Comparison of ENCODE assay signal across 8 mouse cellular contexts in genomic region chr11:95117030-95117429, GRCm38 (mm10). TPM values are rescaled to one million over a fixed set of nuclear protein-coding genes. Genes with fewer than 3 reads are reported as not detected.
DNase-seq lines count a peak whose midpoint lies in the region; ATAC-seq lines count a peak whose summit lies in the region.

No protein-coding gene starts in this region.

- no peak overlapping the region for H3K4me2 ChIP-seq in forebrain, embryonic 14.5 days (ENCODE audit: low read length)
- H3K4me2 ChIP-seq in hindbrain, embryonic 11.5 days (replicated peaks; ENCODE audit: low read depth, low read length), result no peak overlapping the region

- no peak overlapping the region for H3K4me3 ChIP-seq in forebrain, embryonic 14.5 days (ENCODE audit: low read depth, low read length)
- H3K4me3 ChIP-seq in hindbrain, embryonic 11.5 days (ENCODE audit: low read depth, low read length), result no peak overlapping the region

- peak; percentile 92 for DNase-seq in NIH3T3 (ENCODE audit: low read depth)
- peak; percentile 60 for DNase-seq in c-Kit-positive CD71-positive TER-119-positive erythroid progenitor cells, embryonic 14.5 days (ENCODE audit: low spot score)
- peak; percentile 92 for DNase-seq in forebrain, embryonic 14.5 days (ENCODE audit: low spot score)
- DNase-seq in hindbrain, embryonic 11.5 days (ENCODE audit: low spot score), result peak; percentile 86
- peak; percentile 58 for DNase-seq in layer of hippocampus, adult 9-11 months
- peak; percentile 78 for DNase-seq in lung, postnatal 10 days
- peak; percentile 71 for DNase-seq in right cerebral cortex, adult 18-20 months

- H3K27ac ChIP-seq in forebrain, embryonic 14.5 days (ENCODE audit: low read depth, low read length), result no peak overlapping the region
- no peak overlapping the region for H3K27ac ChIP-seq in hindbrain, embryonic 11.5 days (ENCODE audit: low read depth, low read length)

- H3K36me3 ChIP-seq in forebrain, embryonic 14.5 days (ENCODE audit: control insufficient read depth, insufficient read depth, low read length), result no peaks in the 10 kb centered on the region
- no peaks in the 10 kb centered on the region for H3K36me3 ChIP-seq in hindbrain, embryonic 11.5 days (ENCODE audit: control insufficient read depth, insufficient read depth, low read length)

- H3K9me3 ChIP-seq in forebrain, embryonic 14.5 days (replicated peaks; ENCODE audit: control insufficient read depth, low read length), result no peaks in the 10 kb centered on the region
- H3K9me3 ChIP-seq in hindbrain, embryonic 11.5 days (ENCODE audit: control insufficient read depth, low read length), result no peaks in the 10 kb centered on the region

- H3K27me3 ChIP-seq in forebrain, embryonic 14.5 days (replicated peaks; ENCODE audit: control insufficient read depth, insufficient read depth, low read length), result peaks cover 42% of the 10 kb centered on the region
- H3K27me3 ChIP-seq in hindbrain, embryonic 11.5 days (ENCODE audit: control insufficient read depth, insufficient read depth, low read length), result peaks cover 35% of the 10 kb centered on the region

- H3K4me1 ChIP-seq in forebrain, embryonic 14.5 days (ENCODE audit: control insufficient read depth, insufficient read depth, low read length), result no peaks in the 10 kb centered on the region; the same call in 1 of the 2 replicates
- H3K4me1 ChIP-seq in hindbrain, embryonic 11.5 days (replicated peaks; ENCODE audit: control insufficient read depth, insufficient read depth, low read length), result peaks cover 6% of the 10 kb centered on the region

- WGBS in forebrain, embryonic 14.5 days, result 2% methylated on average over 6 of the region's 6 CpGs
- 2% methylated on average over 6 of the region's 6 CpGs for WGBS in hindbrain, embryonic 11.5 days

- peak; percentile 69 for ATAC-seq in forebrain, embryonic 14.5 days
- ATAC-seq in hindbrain, embryonic 11.5 days (ENCODE audit: low FRiP score), result peak; percentile 45; the same call in 1 of the 2 replicates
- no peak for ATAC-seq in inflammation-experienced regulatory T-cells, adult 6 months

- no peak overlapping the region for H3K9ac ChIP-seq in forebrain, embryonic 14.5 days (ENCODE audit: low read length)
- H3K9ac ChIP-seq in hindbrain, embryonic 11.5 days (ENCODE audit: low read depth, low read length), result no peak overlapping the region

RNA-seq across cellular contexts. Expression of gene Dlx3, which starts 2.9 kb away (rescaled TPM):
- not detected in 2 replicates for polyA plus RNA-seq in forebrain, embryonic 14.5 days (2014; fragmentation: Nextera tagmentation; extraction: Ambion mirVana)
- polyA plus RNA-seq in hindbrain, embryonic 11.5 days (2014; fragmentation: Nextera tagmentation; extraction: Ambion mirVana), result 1.7 TPM in 2 replicates
- not detected for polyA plus RNA-seq in inflammation-experienced regulatory T-cells, adult 6 months (2017; shearing (Covaris generic))

RNA-seq across cellular contexts. Expression of gene Dlx4, which starts 29.0 kb away (rescaled TPM):
- 0.11 TPM in 1 of 2 replicates, not detected in the other for polyA plus RNA-seq in forebrain, embryonic 14.5 days (2014; fragmentation: Nextera tagmentation; extraction: Ambion mirVana)
- 0.13 TPM in 1 of 2 replicates, not detected in the other for polyA plus RNA-seq in hindbrain, embryonic 11.5 days (2014; fragmentation: Nextera tagmentation; extraction: Ambion mirVana)
- polyA plus RNA-seq in inflammation-experienced regulatory T-cells, adult 6 months (2017; shearing (Covaris generic)), result not detected

RNA-seq across cellular contexts. Expression of gene Itga3, which starts 40.4 kb away (rescaled TPM):
- polyA plus RNA-seq in forebrain, embryonic 14.5 days (2014; fragmentation: Nextera tagmentation; extraction: Ambion mirVana), result 4.1 and 4.8 TPM in 2 replicates
- 4.2 and 4.4 TPM in 2 replicates for polyA plus RNA-seq in hindbrain, embryonic 11.5 days (2014; fragmentation: Nextera tagmentation; extraction: Ambion mirVana)
- polyA plus RNA-seq in inflammation-experienced regulatory T-cells, adult 6 months (2017; shearing (Covaris generic)), result 1 to 10 TPM in 2 of 3 experiments, under 1 TPM in 1; 0.93 to 2.2 (median 1.0) TPM
